Mouse (Mus musculus): ENCODE measurements around the gene Plpp3.

The Plpp3 gene

DNA sequence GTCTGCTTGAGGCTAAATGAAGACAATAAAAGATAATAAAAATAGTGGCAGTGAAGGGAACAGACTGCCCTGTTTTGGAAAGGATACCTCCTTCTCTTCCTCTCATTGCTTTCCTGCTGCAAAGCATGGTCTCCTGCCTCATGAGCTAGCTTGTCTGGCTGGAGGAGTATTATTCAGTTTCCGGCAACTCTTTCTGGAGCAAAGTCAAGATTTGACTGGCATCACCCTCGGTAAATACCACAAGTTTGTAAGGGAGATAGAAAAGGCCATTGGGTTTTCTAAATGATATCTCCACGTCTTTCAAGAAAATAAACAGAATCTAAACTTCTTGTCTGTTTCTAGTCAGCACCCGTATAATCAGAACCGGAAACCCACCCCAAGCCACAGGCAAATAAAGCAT lies 34.4 kb downstream of the Plpp3 start:
- DNase-seq, result no peak

GRCm38 (mm10) chr4:105192665-105193064 lies 35.5 kb downstream of the Plpp3 start:
- DNase-seq, result no peak

DNA sequence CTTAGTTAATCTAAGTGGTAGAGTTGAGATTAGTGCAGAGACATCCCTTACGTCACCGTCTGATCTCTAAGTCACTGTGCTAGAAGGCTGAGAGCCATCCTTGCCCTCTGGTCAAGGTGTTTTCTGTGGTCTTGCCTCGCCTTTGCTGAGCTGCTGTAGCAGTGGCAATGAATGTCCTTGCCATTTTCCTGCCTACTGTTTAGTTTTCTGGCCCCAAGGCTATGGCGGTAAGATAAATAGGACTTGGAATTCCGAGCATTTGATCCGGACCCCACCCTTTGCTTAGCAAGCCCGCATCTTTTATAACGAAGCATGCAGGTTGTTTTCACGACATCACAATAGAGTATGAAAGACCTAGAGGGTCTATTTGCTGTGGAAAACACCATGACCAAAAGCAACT lies 38.1 kb downstream of the Plpp3 start:
- DNase-seq, result no peak

DNA sequence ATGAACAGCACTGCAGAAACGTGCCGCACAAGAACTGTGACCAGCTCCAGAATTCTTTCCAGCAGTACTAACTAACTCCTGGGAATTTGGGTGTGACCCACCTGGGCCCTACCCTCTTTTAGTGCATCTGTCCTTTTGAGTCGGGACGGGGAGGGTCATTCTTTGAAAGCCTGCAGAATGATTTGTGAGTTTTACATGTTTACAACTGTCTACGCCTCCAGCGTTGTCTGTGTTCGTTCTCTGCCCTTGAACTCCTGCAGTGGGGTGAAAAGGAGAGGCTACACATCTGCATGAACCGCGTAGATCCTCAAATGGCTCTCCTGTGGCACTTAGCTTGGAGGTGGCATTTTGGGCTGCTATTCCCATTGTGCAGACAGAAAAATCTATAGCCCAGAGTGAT lies 39.0 kb downstream of the Plpp3 start:
- DNase-seq, result no peak

GRCm38 (mm10) chr4:105196993-105197765 lies 40.0 kb downstream of the Plpp3 start:
- DNase-seq, result no peak

DNA sequence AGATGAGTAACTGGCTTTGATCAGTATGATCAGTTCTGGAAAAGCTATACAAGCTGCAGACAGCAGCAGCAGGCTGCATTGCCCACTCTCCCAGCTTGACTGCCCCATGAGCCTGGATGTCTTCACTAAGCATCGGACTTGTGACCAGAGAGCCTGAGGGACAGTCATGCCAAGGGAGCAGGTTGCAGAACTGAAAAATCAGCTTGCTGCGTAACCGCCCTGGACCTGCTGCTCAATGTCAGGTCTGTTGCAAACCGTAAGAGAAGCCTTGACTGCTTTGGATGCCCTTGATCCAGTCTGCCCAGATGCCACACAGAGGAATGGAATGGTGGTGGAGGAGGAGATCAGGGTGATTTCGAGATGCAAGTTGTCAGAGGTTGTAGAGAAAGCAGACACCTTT lies 41.5 kb downstream of the Plpp3 start:
- no peak for DNase-seq

- DNase-seq, result no peak
These were observed 42.2 kb downstream of the Plpp3 start for GRCm38 (mm10) chr4:105199345-105199744.

GRCm38 (mm10) chr4:105200624-105201524 lies 43.7 kb downstream of the Plpp3 start:
- DNase-seq, result no peak

DNA sequence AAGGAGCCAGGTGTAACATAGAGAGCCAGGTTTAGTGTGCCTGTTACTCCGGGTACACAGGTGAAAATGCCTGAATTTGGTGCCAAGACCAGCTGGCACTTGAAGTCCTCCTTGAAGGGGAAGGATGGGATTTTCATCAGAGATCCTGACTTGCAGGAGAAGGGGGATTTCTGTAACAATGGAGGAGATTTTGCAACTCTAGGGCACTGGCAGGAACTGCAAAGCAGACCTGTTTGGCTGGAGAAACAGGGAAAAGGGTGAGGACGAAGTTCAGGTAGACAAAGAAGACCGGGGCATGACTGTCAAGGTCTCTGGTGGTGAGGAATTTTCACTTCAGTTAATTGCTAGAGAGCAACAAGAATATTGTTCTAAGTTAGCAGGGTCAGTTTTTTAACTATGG lies 45.3 kb downstream of the Plpp3 start:
- no peak for DNase-seq

- DNase-seq, result no peak
These were observed 46.2 kb downstream of the Plpp3 start for GRCm38 (mm10) chr4:105203303-105203761.

DNA sequence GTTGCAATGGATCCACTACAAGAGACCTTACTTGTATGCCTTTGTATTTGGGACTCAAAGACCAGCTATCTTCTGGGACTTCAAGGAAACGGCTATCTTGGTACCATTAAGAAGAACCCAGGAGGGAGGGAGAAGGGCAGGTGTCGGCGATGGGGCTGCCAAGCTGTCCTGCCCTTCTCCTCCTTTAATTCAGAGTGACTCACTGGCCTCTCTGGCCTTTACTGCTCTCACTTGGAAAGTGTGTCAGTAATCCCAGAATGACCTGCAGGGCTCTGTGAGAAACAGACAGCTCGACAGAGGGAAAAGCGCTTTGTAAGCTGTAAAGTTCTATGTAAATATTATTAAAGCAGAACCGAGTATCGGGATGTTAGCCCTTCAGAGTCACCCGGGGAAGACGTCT lies 46.9 kb downstream of the Plpp3 start:
- no peak for DNase-seq

DNA sequence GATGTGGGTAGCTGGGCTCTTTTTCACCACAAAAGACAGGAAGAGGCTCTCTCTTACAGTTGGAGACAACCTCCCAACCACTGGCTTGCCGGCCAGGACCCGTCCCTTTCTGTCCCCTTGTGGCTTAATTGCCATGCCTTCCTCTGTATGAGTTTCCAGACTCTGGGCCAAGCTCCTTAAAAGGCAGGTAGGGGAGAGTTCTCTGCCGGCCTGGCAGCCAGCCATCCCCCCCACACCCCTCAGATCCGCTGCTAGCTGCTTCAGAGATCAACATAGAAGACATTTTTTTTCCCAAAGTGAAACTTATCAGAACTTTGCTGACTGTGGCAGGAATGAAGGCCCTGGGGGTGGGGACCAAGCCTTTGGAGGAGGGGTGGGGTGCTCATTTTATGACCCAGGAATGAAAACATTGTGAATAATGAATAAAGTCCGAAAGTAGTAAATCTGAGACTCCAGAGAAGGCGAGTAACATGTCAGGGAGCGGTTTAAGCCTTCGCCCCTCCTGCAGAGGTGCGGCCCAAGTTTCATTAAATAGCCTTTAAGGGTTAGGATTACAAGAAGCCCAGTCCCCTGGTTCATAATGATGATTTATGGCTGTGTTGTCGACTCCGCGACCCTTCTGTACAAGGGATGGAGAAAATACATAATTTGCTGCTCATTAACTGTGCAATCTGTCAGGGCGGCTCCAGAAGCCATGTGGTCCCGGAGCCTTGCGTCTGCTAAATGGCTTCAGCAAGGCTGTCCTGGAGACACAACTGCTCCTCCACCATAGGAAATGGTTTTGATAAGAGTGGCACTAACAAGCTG lies 48.1 kb downstream of the Plpp3 start:
- DNase-seq, result no peak

GRCm38 (mm10) chr4:105206102-105206501 lies 49.0 kb downstream of the Plpp3 start:
- DNase-seq, result no peak

DNA sequence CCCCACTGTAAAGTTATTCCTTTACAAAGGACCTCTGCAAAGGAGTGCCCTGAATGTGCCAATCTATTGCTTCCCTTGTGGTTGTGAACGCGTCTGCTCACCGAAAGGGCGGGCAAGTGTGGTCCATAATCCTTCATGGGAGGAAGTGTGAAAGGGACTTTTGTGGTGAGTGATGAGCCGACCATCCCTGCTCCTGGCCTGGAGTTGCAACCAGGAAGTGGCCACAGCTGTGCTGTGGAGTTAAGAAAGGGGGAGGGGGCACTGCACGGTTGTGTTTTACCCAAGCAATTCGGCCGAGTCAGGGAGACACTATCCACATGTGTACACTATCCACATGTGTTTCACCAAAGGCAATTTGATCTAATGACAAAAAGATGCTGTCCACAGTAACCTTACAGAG lies 49.8 kb downstream of the Plpp3 start:
- DNase-seq, result no peak

DNA sequence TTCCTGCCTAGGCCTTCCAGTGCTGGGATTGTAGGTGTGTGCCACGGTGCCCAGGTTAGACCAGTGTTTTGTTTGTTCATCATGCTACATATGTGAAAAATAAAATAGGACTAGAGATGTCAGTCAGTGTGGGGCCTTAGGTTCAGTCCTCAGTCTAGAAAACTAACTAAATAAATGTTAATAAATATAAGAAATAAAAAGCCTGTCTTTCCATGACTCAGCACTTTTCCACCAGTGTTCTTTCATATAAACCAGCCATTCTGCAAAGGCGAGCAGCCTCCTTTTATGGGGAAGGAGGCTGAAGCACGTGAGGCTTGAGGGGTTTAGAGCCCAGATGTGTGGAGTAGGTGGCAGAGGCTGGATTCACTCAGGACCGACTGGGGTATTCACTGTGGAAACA lies 50.5 kb downstream of the Plpp3 start:
- DNase-seq, result no peak

DNA sequence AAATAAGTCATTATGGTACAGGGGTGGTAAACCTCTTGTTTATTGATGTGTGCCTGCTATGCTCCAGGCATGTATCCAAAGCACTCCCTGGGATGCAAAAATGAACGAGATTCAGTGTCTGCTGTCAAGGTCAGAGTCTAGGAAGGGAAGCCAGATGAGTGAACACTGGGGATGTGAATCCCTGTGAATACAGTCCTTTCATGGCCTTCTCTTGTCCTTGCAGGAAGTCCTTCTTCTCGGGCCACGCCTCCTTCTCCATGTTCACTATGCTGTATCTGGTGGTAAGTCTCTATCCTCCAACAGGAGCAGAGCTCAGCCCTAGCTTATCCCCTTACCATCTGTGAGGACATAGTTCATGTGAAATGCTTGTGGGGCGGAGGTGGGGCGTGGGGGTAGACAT lies 51.8 kb downstream of the Plpp3 start:
- no peak for DNase-seq

DNA sequence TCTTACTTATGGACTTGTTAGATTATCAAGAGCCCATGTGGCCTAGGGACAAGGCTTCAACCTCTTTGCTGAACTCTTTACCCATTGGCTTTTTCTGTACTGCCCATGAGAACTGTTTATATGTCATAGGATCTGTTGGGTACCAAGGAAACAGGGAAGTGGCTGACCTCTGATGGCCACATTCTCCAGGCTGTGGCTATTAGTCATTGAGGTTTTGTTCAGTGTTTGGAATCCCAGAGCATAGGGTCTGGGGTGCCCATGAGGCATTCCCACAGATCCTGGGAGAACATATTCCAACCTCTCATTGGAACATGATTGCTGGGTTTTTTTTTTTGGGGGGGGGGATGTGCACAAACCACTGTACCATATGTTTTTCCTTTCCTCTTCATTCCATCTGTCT lies 56.2 kb downstream of the Plpp3 start:
- DNase-seq, result no peak

GRCm38 (mm10) chr4:105214438-105214837 lies 57.3 kb downstream of the Plpp3 start:
- no peak for DNase-seq

DNA sequence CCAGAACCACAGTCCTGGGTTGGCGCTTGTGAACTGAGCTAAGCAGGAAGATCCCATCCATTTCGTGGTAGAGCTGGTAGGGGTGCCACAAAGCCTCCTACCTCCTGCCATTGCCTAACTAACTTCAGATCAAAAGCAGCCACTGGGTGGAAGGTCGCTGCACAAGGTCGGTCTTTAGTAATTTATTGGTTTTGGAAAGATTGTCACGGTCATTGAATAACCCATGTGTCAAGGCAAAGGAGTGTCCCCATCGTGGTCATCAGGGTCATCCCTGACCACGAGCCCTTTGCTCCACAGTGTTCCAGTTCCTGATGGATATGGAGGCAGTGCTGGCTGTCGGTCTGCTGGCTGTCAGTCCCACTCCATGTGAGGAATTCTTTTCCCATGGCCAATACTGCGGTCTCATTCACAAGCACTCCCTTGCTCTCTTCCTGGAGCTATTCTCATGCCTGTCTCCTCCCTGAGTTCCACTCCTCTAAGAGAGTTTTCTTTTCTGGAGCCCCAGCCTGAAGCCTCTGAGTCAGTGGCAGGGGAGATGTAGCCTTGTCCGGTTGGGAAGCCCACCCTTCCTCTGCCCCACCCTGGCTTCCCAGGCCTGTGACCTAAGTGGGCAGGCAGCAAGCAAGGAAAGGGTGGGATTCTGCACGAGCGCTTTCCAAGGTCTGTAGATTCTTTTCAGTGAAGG lies 58.7 kb downstream of the Plpp3 start:
- no peak for DNase-seq

DNA sequence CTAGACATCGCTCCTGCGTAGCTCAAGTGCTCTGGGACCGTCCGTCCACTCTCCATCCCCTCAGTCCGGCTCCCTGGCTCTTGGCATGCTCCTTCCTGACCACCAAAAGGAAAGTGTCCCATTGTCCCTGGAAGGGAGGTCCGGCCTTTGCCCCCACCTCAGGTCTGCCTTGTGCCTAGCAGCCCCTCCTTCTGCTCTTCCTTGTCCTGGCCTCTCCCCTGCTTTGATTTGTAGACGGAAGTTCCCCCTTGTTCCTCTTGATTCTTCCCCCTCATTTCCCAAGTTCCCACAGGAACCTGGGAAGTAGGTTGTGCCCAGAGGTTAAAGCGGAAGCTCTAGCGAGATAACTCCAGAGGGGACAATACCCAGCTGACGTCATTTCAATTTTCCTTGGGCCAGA lies 61.1 kb downstream of the Plpp3 start:
- DNase-seq, result no peak

GRCm38 (mm10) chr4:105219316-105219715 lies 62.2 kb downstream of the Plpp3 start:
- DNase-seq, result no peak

DNA sequence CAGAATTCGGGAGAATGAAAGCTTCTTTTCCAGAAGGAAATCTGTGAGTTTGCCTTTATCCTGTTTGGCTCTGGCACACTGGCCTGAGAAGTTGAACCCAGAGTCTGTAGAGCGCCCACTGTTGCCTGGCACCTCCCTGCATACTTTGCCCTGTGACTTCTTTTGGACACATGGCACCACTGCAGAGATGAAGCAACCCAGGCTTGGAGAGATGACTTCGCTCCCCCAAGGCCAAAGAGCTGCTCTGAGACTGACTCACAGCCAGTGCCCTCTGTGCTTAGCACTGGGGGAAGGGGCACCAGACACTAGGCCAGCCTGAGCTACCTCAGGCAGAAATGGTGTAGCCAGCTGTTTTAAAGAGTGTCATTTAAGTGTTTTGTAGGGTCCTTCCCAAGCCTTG lies 63.7 kb downstream of the Plpp3 start:
- no peak for DNase-seq
